Mouse (Mus musculus) olfactory bulb, adult 2 months (tissue): Measurements from ENCODE around the gene Cort.

ENCODE experiments used
- CTCF ChIP-seq: fragments of 200-500 bp; IDR thresholded peaks from 2 replicates; pipeline ENCODE4 v1.5.1; 2012; ENCODE audit warnings: low read depth, mild to moderate bottlenecking, low read length, moderate library complexity; ENCODE audit not compliant: insufficient read depth
- POLR2A ChIP-seq: fragments of 200-500 bp; IDR thresholded peaks from 2 replicates; pipeline ENCODE4 v1.6.1; 2012; ENCODE audit warnings: mild to moderate bottlenecking, low read depth, low read length, moderate library complexity; ENCODE audit not compliant: insufficient read depth

GRCm38 (mm10) chr4:149164150-149164549 is 37.6 kb upstream of the Cort start:
- TF ChIP-seq CTCF (no peak), POLR2A (no peak)
